Mouse (Mus musculus): ENCODE data around the gene Gna14. TPM values are rescaled to one million over a fixed set of nuclear protein-coding genes. Genes with fewer than 3 reads are reported as not detected.

Gene Gna14
- polyA plus RNA-seq (2015; fragmentation: Nextera tagmentation; extraction: Ambion mirVana): 0.49 and 0.56 TPM in 2 replicates

- peak; percentile 75 for ATAC-seq (replicated peaks)
- Histone ChIP-seq H3K27me3 (replicated peaks) (peaks cover 38% of the 10 kb centered on the region), H3K4me2 (peak within 1 kb of the TSS; percentile 81), H3K27ac (no peak within 1 kb of the TSS), H3K4me3 (peak within 1 kb of the TSS; percentile 37), H3K4me1 (peaks cover 21% of the 10 kb centered on the region), H3K9ac (peak within 1 kb of the TSS; percentile 37; the same call in 1 of the 2 replicates), H3K36me3 (replicated peaks) (no peaks in the 10 kb centered on the region), H3K9me3 (no peaks in the 10 kb centered on the region)
- WGBS: 1% methylated on average over 27 of the region's 27 CpGs
Observed at GRCm38 (mm10) chr19:16435531-16436231, at the start of gene Gna14. Gene Gna14 (plus strand): TSS chr19:16435762.

- H3K36me3 ChIP-seq (replicated peaks): no peaks in the 10 kb centered on the region
- 73% methylated on average over 6 of the region's 6 CpGs for WGBS
- H3K4me2 ChIP-seq: no peak overlapping the region
- H3K27ac ChIP-seq: no peak overlapping the region
- no peak for ATAC-seq (replicated peaks)
- H3K4me3 ChIP-seq: no peak overlapping the region
- no peaks in the 10 kb centered on the region for H3K9me3 ChIP-seq
- no peak overlapping the region for H3K9ac ChIP-seq
- H3K27me3 ChIP-seq (replicated peaks): no peaks in the 10 kb centered on the region
- H3K4me1 ChIP-seq: peaks cover 9% of the 10 kb centered on the region; the same call in 1 of the 2 replicates
Observed at GRCm38 (mm10) chr19:16386514-16386913, 49.0 kb upstream of the Gna14 start.

- 81% methylated on average over 6 of the region's 6 CpGs for WGBS
Observed at GRCm38 (mm10) chr19:16390192-16390795, 45.3 kb upstream of the Gna14 start.

GRCm38 (mm10) chr19:16394381-16394780, 41.2 kb upstream of the Gna14 start:
- Histone ChIP-seq H3K4me1 (peaks cover 2% of the 10 kb centered on the region; the same call in 1 of the 2 replicates), H3K27me3 (replicated peaks) (no peaks in the 10 kb centered on the region), H3K4me3 (no peak overlapping the region), H3K36me3 (replicated peaks) (no peaks in the 10 kb centered on the region), H3K9me3 (no peaks in the 10 kb centered on the region), H3K4me2 (no peak overlapping the region), H3K9ac (no peak overlapping the region), H3K27ac (no peak overlapping the region)
- ATAC-seq (replicated peaks): no peak
- WGBS: 88% methylated on average over 5 of the region's 5 CpGs

More at GRCm38 (mm10) chr19:16390192-16390795, 45.3 kb upstream of the Gna14 start:
- Histone ChIP-seq H3K9ac (no peak overlapping the region), H3K4me1 (peaks cover 9% of the 10 kb centered on the region; the same call in 1 of the 2 replicates), H3K36me3 (replicated peaks) (no peaks in the 10 kb centered on the region), H3K9me3 (no peaks in the 10 kb centered on the region), H3K27ac (no peak overlapping the region), H3K27me3 (replicated peaks) (no peaks in the 10 kb centered on the region), H3K4me3 (no peak overlapping the region), H3K4me2 (no peak overlapping the region)
- ATAC-seq (replicated peaks): no peak

- Histone ChIP-seq H3K4me1 (no peaks in the 10 kb centered on the region), H3K9me3 (no peaks in the 10 kb centered on the region), H3K27ac (no peak overlapping the region), H3K4me2 (no peak overlapping the region), H3K9ac (no peak overlapping the region), H3K36me3 (replicated peaks) (no peaks in the 10 kb centered on the region), H3K4me3 (no peak overlapping the region), H3K27me3 (replicated peaks) (no peaks in the 10 kb centered on the region)
- ATAC-seq (replicated peaks): no peak
- 85% methylated on average over 6 of the region's 6 CpGs for WGBS
Observed at GRCm38 (mm10) chr19:16403101-16403500, 32.5 kb upstream of the Gna14 start.

GRCm38 (mm10) chr19:16407727-16408126, 27.8 kb upstream of the Gna14 start:
- no peak overlapping the region for H3K9ac ChIP-seq
- no peak overlapping the region for H3K27ac ChIP-seq
- H3K9me3 ChIP-seq: no peaks in the 10 kb centered on the region
- WGBS: 85% methylated on average over 1 of the region's 1 CpGs
- no peaks in the 10 kb centered on the region for H3K4me1 ChIP-seq
- H3K4me3 ChIP-seq: no peak overlapping the region
- H3K27me3 ChIP-seq (replicated peaks): no peaks in the 10 kb centered on the region
- no peak for ATAC-seq (replicated peaks)
- H3K36me3 ChIP-seq (replicated peaks): no peaks in the 10 kb centered on the region
- H3K4me2 ChIP-seq: no peak overlapping the region

GRCm38 (mm10) chr19:16411302-16411701, 24.3 kb upstream of the Gna14 start:
- Histone ChIP-seq H3K4me1 (no peaks in the 10 kb centered on the region), H3K9me3 (no peaks in the 10 kb centered on the region), H3K36me3 (replicated peaks) (no peaks in the 10 kb centered on the region), H3K4me2 (no peak overlapping the region), H3K27me3 (replicated peaks) (no peaks in the 10 kb centered on the region), H3K27ac (no peak overlapping the region), H3K9ac (no peak overlapping the region), H3K4me3 (no peak overlapping the region)
- no peak for ATAC-seq (replicated peaks)

GRCm38 (mm10) chr19:16418086-16418663, 17.4 kb upstream of the Gna14 start:
- WGBS: 87% methylated on average over 5 of the region's 5 CpGs
- no peaks in the 10 kb centered on the region for H3K9me3 ChIP-seq
- no peak overlapping the region for H3K27ac ChIP-seq
- H3K4me2 ChIP-seq: no peak overlapping the region
- no peaks in the 10 kb centered on the region for H3K27me3 ChIP-seq (replicated peaks)
- ATAC-seq (replicated peaks): no peak
- no peaks in the 10 kb centered on the region for H3K4me1 ChIP-seq
- H3K36me3 ChIP-seq (replicated peaks): no peaks in the 10 kb centered on the region
- H3K9ac ChIP-seq: no peak overlapping the region
- no peak overlapping the region for H3K4me3 ChIP-seq

- Histone ChIP-seq H3K27me3 (replicated peaks) (no peaks in the 10 kb centered on the region), H3K4me3 (no peak overlapping the region), H3K9ac (no peak overlapping the region), H3K4me1 (no peaks in the 10 kb centered on the region), H3K36me3 (replicated peaks) (no peaks in the 10 kb centered on the region), H3K27ac (no peak overlapping the region), H3K9me3 (no peaks in the 10 kb centered on the region), H3K4me2 (no peak overlapping the region)
- WGBS: 90% methylated on average over 2 of the region's 2 CpGs
- no peak for ATAC-seq (replicated peaks)
Observed at GRCm38 (mm10) chr19:16425596-16425995, 10.0 kb upstream of the Gna14 start.

- H3K4me2 ChIP-seq: no peak overlapping the region
- no peak overlapping the region for H3K9ac ChIP-seq
- H3K9me3 ChIP-seq: no peaks in the 10 kb centered on the region
- no peak overlapping the region for H3K27ac ChIP-seq
- no peaks in the 10 kb centered on the region for H3K36me3 ChIP-seq (replicated peaks)
- H3K4me3 ChIP-seq: no peak overlapping the region
- ATAC-seq (replicated peaks): no peak
- 76% methylated on average over 8 of the region's 8 CpGs for WGBS
- H3K4me1 ChIP-seq: peaks cover 15% of the 10 kb centered on the region
- H3K27me3 ChIP-seq (replicated peaks): peaks cover 20% of the 10 kb centered on the region
Observed at GRCm38 (mm10) chr19:16431368-16431767, 4.2 kb upstream of the Gna14 start.

- Histone ChIP-seq H3K4me2 (peak overlapping the region; percentile 81), H3K9me3 (no peaks in the 10 kb centered on the region), H3K36me3 (replicated peaks) (no peaks in the 10 kb centered on the region), H3K4me3 (no peak overlapping the region), H3K9ac (no peak overlapping the region), H3K4me1 (peaks cover 21% of the 10 kb centered on the region), H3K27me3 (replicated peaks) (peaks cover 38% of the 10 kb centered on the region), H3K27ac (no peak overlapping the region)
- ATAC-seq (replicated peaks): no peak
- whole genome bisulfite sequencing: 15% methylated on average over 9 of the region's 9 CpGs
Observed at GRCm38 (mm10) chr19:16434879-16435278, 683 bp upstream of the Gna14 start.

- Histone ChIP-seq H3K9me3 (no peaks in the 10 kb centered on the region), H3K4me3 (peak overlapping the region; percentile 37), H3K4me1 (peaks cover 21% of the 10 kb centered on the region), H3K4me2 (peak overlapping the region; percentile 81), H3K9ac (peak overlapping the region; percentile 37; the same call in 1 of the 2 replicates), H3K27ac (no peak overlapping the region), H3K27me3 (replicated peaks) (peaks cover 38% of the 10 kb centered on the region), H3K36me3 (replicated peaks) (no peaks in the 10 kb centered on the region)
- ATAC-seq (replicated peaks): peak; percentile 49
- 2% methylated on average over 61 of the region's 61 CpGs for WGBS
Observed at GRCm38 (mm10) chr19:16436335-16437169, 990 bp downstream of the Gna14 start.
